In the genomic region with DNA sequence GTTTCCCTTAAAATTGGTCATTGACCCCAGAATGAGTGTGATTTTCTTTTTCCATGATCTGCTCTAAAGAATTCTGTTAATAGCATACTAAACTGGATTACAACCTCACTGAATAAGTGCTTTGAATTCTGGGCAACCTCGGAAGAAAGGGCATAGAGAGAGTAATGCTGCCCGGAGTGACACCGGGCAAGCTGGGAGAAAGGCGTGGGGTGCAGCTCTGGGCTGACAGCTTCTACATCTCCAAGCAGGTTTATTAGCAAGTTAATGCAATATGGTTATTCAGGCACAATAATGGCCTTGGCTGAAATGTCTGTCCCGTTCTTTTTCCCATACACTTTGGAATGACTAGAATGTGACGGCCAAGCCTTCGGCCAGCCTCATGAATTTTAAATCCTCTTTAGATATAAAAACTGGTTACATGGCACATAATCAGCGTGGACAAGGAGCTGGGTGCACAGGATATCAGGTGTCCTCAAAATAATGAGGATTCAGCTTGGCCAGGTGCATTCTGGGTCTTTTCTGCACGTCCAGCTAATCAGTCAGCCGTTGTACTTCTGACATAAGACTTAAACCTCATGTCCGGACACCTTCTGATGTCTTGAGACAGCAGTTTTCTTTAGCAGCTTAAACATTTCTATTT, we compare ENCODE assay signal across 12 mouse cellular contexts.
DNase-seq lines count a peak whose midpoint lies in the region; ATAC-seq lines count a peak whose summit lies in the region.
"Had no signal": no experiment of that assay in that cellular context is flagged by ENCODE, and none has a peak within 500 bp of the region (broad histone marks: within the 10 kb centered on the region; RNA-seq: fewer than 3 reads in every experiment).

No protein-coding gene starts in this region.

- WGBS in neural tube, embryonic 11.5 days, result 53% methylated on average over 11 of the region's 11 CpGs
- 24% methylated on average over 11 of the region's 11 CpGs for WGBS in neural tube, embryonic 15.5 days
- WGBS in hindbrain, embryonic 12.5 days, result 34% methylated on average over 11 of the region's 11 CpGs

- H3K4me2 ChIP-seq in neural tube, embryonic 11.5 days (ENCODE audit: low read depth), result no peak overlapping the region
- H3K4me2 ChIP-seq in neural tube, embryonic 15.5 days, result no peak overlapping the region
- peak overlapping the region; percentile 25; the same call in 1 of the 2 replicates for H3K4me2 ChIP-seq in hindbrain, embryonic 12.5 days (replicated peaks)
- H3K4me2 ChIP-seq: embryonic facial prominence, embryonic 12.5 days; stomach, embryonic 15.5 days had no signal

- peak; percentile 32 for DNase-seq in neural tube, embryonic 11.5 days (ENCODE audit: low spot score)
- DNase-seq in kidney, postnatal 14 days, result peak; percentile 65
- DNase-seq in MN1 (ENCODE audit: low spot score), result no peak
- DNase-seq in left cerebral cortex, postnatal 36 days (ENCODE audit: low spot score in 2 of 2), result no peak
- no peak for DNase-seq in lung, adult 18-20 months
- DNase-seq: adrenal gland, postnatal 36 days; cerebellum, adult 11-12 months; lung, adult 2 months had no signal

- H3K36me3 ChIP-seq in neural tube, embryonic 11.5 days (ENCODE audit: control insufficient read depth, insufficient read depth, low read length), result no peaks in the 10 kb centered on the region
- no peaks in the 10 kb centered on the region for H3K36me3 ChIP-seq in neural tube, embryonic 15.5 days
- H3K36me3 ChIP-seq in hindbrain, embryonic 12.5 days, result no peaks in the 10 kb centered on the region
- H3K36me3 ChIP-seq: embryonic facial prominence, embryonic 12.5 days; stomach, embryonic 15.5 days had no signal

- intact Hi-C loops in left cerebral cortex, postnatal 36 days (cut with DNase I), result no loop called here

- H3K27me3 ChIP-seq in neural tube, embryonic 11.5 days (ENCODE audit: control insufficient read depth, insufficient read depth, low read length), result no peaks in the 10 kb centered on the region
- H3K27me3 ChIP-seq in neural tube, embryonic 15.5 days (replicated peaks), result no peaks in the 10 kb centered on the region
- no peaks in the 10 kb centered on the region for H3K27me3 ChIP-seq in hindbrain, embryonic 12.5 days
- H3K27me3 ChIP-seq: embryonic facial prominence, embryonic 12.5 days; stomach, embryonic 15.5 days had no signal

- no peaks in the 10 kb centered on the region for H3K9me3 ChIP-seq in neural tube, embryonic 11.5 days (ENCODE audit: control insufficient read depth, low read length)
- no peaks in the 10 kb centered on the region for H3K9me3 ChIP-seq in neural tube, embryonic 15.5 days (replicated peaks)
- H3K9me3 ChIP-seq in hindbrain, embryonic 12.5 days (replicated peaks), result no peaks in the 10 kb centered on the region
- H3K9me3 ChIP-seq: embryonic facial prominence, embryonic 12.5 days; stomach, embryonic 15.5 days had no signal

- no peak overlapping the region for H3K4me3 ChIP-seq in neural tube, embryonic 11.5 days (ENCODE audit: low read depth, low read length)
- no peak overlapping the region for H3K4me3 ChIP-seq in neural tube, embryonic 15.5 days (replicated peaks)
- no peak overlapping the region for H3K4me3 ChIP-seq in hindbrain, embryonic 12.5 days
- H3K4me3 ChIP-seq: embryonic facial prominence, embryonic 12.5 days; stomach, embryonic 15.5 days had no signal

- H3K9ac ChIP-seq in neural tube, embryonic 11.5 days (ENCODE audit: low read length), result no peak overlapping the region
- no peak overlapping the region for H3K9ac ChIP-seq in neural tube, embryonic 15.5 days (replicated peaks)
- no peak overlapping the region for H3K9ac ChIP-seq in hindbrain, embryonic 12.5 days
- H3K9ac ChIP-seq: embryonic facial prominence, embryonic 12.5 days; stomach, embryonic 15.5 days had no signal

- H3K27ac ChIP-seq in neural tube, embryonic 11.5 days (ENCODE audit: low read depth, low read length), result no peak overlapping the region
- H3K27ac ChIP-seq in neural tube, embryonic 15.5 days (replicated peaks), result no peak overlapping the region
- no peak overlapping the region; the same call in 1 of the 2 replicates for H3K27ac ChIP-seq in hindbrain, embryonic 12.5 days
- H3K27ac ChIP-seq: embryonic facial prominence, embryonic 12.5 days; stomach, embryonic 15.5 days had no signal

- peaks cover 10% of the 10 kb centered on the region for H3K4me1 ChIP-seq in neural tube, embryonic 11.5 days (ENCODE audit: control insufficient read depth, insufficient read depth, low read length)
- H3K4me1 ChIP-seq in neural tube, embryonic 15.5 days, result peaks cover 32% of the 10 kb centered on the region
- peaks cover 29% of the 10 kb centered on the region for H3K4me1 ChIP-seq in hindbrain, embryonic 12.5 days

- ATAC-seq in neural tube, embryonic 11.5 days (ENCODE audit: insufficient read depth, low FRiP score, low TSS enrichment), result peak; percentile 54
- ATAC-seq in neural tube, embryonic 15.5 days (ENCODE audit: low FRiP score), result no peak
- peak; percentile 71 for ATAC-seq in hindbrain, embryonic 12.5 days (ENCODE audit: low FRiP score)

Comparison
In these comparisons a context has a peak if more than half of its experiments do, and no peak if none do; other contexts are left out.
1. DNase-seq: peak in neural tube, embryonic 11.5 days (single experiment) and kidney, postnatal 14 days (single experiment); none in MN1 (single experiment), left cerebral cortex, postnatal 36 days (0 of 2) and lung, adult 18-20 months (0 of 2).